Mouse (Mus musculus) embryonic facial prominence, embryonic 14.5 days (tissue): Measurements from ENCODE around the gene Ring1. TPM values are rescaled to one million over a fixed set of nuclear protein-coding genes. Genes with fewer than 3 reads are reported as not detected.
"Not testable (repeated sequence)": the region's sequence is repeated elsewhere in the genome, so short reads cannot be mapped to it uniquely, and the experiment has no call there.

Source experiments
- ATAC-seq: fragments of 200-750 bp; cut with Nextera tagmentation; 2 replicates; pipeline ENCODE4 v1.8.0; 2017; ENCODE audit warnings: low read depth, moderate number of reproducible peaks, moderate TSS enrichment
- DNase-seq: peaks from one replicate; pipeline ENCODE4 v3.0.0-alpha.2; 2015; ENCODE audit warnings: low spot score
- H3K27ac ChIP-seq: fragments of 300-500 bp; sonication (generic); replicated peaks from 2 replicates; pipeline ENCODE4 v1.5.1; 2014; ENCODE audit warnings: low read depth, mild to moderate bottlenecking, low read length, moderate library complexity
- H3K27me3 ChIP-seq: fragments of 300-500 bp; sonication (generic); replicated peaks from 2 replicates; pipeline ENCODE4 v1.6.1; 2014; ENCODE audit warnings: low read length; ENCODE audit not compliant: control insufficient read depth, insufficient read depth
- H3K36me3 ChIP-seq: fragments of 300-500 bp; sonication (generic); 2 replicates; pipeline ENCODE4 v1.6.1; 2014; ENCODE audit warnings: low read length, mixed read lengths; ENCODE audit not compliant: control insufficient read depth, insufficient read depth
- H3K4me1 ChIP-seq: fragments of 300-500 bp; sonication (generic); 2 replicates; pipeline ENCODE4 v1.6.1; 2014; ENCODE audit warnings: antibody characterized with exemption, low read length; ENCODE audit not compliant: control insufficient read depth, insufficient read depth
- H3K4me2 ChIP-seq: fragments of 300-500 bp; sonication (generic); 2 replicates; pipeline ENCODE4 v1.6.1; 2014; ENCODE audit warnings: low read depth, mild to moderate bottlenecking, low read length, moderate library complexity, mixed read lengths
- H3K4me3 ChIP-seq: fragments of 300-500 bp; sonication (generic); 2 replicates; pipeline ENCODE4 v1.5.1; 2014; ENCODE audit warnings: low read depth, mild to moderate bottlenecking, low read length
- H3K9ac ChIP-seq: fragments of 300-500 bp; sonication (generic); 2 replicates; pipeline ENCODE4 v1.6.1; 2014; ENCODE audit warnings: low read depth, mild to moderate bottlenecking, low read length, moderate library complexity, mixed read lengths
- H3K9me3 ChIP-seq: fragments of 300-500 bp; sonication (generic); 2 replicates; pipeline ENCODE4 v1.6.1; 2016; ENCODE audit warnings: low read length; ENCODE audit not compliant: control insufficient read depth
- WGBS: fragments of 180-500 bp; shearing (Covaris S2); extraction: QIAGEN DNeasy Blood & Tissue Kit; methylation state at CpG from one replicate; pipeline ENCODE4 v1.1.7; 2014; 5-methylcytosine and 5-hydroxymethylcytosine counted together
- polyA plus RNA-seq: library from polyadenylated mRNA; unstranded; fragments of >200 nt; fragmentation: Nextera tagmentation; extraction: Ambion mirVana; gene quantifications from 2 replicates; pipeline ENCODE4 v1.2.1, GENCODE M21; 2014

Gene Ring1
- polyA plus RNA-seq, 1 experiment from 2014 or later, result 6.0 TPM

DNA sequence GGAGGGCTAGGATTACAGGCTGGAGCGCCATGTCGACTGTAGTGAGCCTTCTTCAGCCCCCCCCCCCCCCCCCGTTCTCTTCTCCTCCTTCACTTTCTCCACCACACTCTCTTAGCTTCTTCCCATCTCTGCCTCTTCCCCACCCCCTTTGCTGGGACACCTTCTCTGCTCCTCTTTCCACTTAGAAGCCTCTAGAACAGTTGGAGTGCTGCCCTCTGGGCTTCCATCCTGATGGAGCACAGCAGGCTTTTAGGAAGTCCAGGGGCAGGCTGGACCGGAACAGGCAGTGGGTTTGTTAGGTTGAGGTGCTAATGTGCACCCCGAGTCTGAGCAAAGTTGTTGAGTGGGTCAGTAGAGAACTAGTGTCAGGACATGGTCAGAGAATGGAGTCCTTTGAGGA is 14.3 kb downstream of the Ring1 start:
- no peak for DNase-seq
- Histone ChIP-seq H3K27ac (no peak overlapping the region), H3K27me3 (no peaks in the 10 kb centered on the region), H3K4me2 (no peak overlapping the region), H3K9me3 (no peaks in the 10 kb centered on the region), H3K4me1 (no peaks in the 10 kb centered on the region), H3K9ac (no peak overlapping the region), H3K36me3 (no peaks in the 10 kb centered on the region), H3K4me3 (no peak overlapping the region)
- ATAC-seq, result no peak
- WGBS, result 70% methylated on average over 5 of the region's 5 CpGs

DNA sequence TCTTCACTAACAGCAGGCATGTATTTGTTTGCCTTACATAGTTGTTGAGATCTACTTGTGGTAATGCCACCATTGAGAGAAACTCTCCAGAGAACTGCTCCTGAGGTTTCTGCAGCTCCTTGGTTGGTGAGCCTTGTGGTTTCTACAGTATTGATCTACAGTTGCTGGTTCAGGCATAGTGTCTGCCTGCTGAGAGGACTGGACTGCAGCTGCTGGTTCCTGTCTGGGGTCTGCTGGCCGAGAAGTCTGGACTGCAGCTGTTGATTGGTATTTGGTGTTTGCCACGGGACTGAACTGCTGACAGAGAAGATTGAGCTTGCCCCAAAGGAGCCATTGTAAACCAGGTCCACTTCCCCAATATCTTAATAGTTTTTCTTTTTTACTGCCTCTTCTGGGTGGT is 17.9 kb downstream of the Ring1 start:
- H3K4me3 ChIP-seq, result no peak overlapping the region
- H3K36me3 ChIP-seq, result no peaks in the 10 kb centered on the region
- no peak overlapping the region for H3K4me2 ChIP-seq
- ATAC-seq (no peak), DNase-seq (no peak)
- 52% methylated on average over 2 of the region's 2 CpGs for WGBS
- no peaks in the 10 kb centered on the region for H3K4me1 ChIP-seq
- peaks cover 9% of the 10 kb centered on the region for H3K27me3 ChIP-seq
- no peaks in the 10 kb centered on the region for H3K9me3 ChIP-seq
- no peak overlapping the region for H3K9ac ChIP-seq
- no peak overlapping the region for H3K27ac ChIP-seq

DNA sequence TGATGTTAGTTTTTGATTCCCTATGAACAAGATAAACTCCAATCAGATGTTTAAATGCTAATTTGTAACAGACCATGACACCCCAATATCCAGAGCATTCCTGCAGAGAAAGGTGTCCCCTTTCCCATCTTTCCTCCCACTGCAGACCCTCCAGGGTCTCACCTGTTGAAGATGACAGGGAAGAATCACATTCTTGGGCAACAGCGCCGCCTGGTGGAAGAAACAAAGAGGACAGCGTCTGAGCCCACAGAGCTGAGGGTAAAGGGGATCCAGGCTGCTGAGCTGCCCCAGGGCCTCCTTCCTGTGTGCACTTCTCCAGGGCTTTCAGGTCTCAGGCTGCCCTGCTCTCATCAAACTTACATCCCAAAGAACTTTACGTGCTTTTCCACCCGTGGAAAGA is 21.1 kb downstream of the Ring1 start:
- Histone ChIP-seq H3K9me3 (no peaks in the 10 kb centered on the region), H3K4me2 (no peak overlapping the region), H3K27ac (no peak overlapping the region), H3K36me3 (no peaks in the 10 kb centered on the region), H3K4me3 (no peak overlapping the region), H3K27me3 (peaks cover 39% of the 10 kb centered on the region), H3K9ac (no peak overlapping the region), H3K4me1 (peaks cover 4% of the 10 kb centered on the region; the same call in 1 of the 2 replicates)
- no peak for DNase-seq
- 5% methylated on average over 5 of the region's 5 CpGs for WGBS
- ATAC-seq, result no peak

DNA sequence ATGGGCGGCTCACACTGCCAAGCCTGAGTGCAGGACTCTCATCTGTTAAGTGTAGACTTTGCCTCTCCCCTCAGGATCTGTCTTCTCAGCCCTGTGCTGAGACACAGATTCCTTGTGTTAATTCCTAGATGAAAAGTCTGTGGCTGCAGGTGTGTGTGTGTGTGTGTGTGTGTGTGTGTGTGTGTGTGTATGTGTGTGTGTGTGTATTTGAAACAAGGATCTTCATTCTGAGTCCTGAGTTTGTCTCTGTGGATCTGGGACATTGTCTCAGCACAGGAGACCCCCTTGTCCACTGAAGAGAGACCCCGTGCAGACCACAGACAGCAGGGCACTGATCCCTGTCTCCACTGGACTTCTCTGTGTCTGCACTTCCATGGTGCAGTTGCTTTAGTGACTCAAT is 23.7 kb downstream of the Ring1 start:
- ATAC-seq, DNase-seq, H3K4me2 ChIP-seq, H3K4me1 ChIP-seq, H3K9me3 ChIP-seq, H3K36me3 ChIP-seq, H3K27ac ChIP-seq, H3K9ac ChIP-seq: not testable (repeated sequence)
- WGBS, result 55% methylated on average over 2 of the region's 2 CpGs
- Histone ChIP-seq H3K27me3 (peaks cover 45% of the 10 kb centered on the region), H3K4me3 (0 out of 2 replicates have a peak overlapping the region, but pooled peaks have one; percentile 52)

DNA sequence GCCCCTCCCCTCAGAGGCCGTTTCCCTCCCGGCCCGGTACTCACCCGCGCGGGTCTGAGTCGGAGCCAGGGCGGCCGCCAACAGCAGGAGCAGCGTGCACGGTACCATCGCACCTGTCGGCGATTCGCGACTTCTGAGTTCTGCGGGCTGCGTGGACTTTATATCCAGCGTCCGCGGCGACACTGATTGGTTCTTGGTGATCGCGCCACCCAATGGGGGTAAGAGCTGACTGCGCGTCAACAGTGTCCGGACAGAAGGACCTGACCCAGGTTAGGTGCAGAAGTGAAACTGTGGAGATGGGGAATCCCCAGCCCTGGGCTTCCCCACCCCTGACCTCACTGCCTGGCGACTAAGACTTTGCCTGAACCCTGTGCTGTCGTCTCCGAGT is 24.3 kb downstream of the Ring1 start, which contains the start of gene H2-K1:
Gene H2-K1, minus strand, starts transcription at position 198 of the 388 bp plus-strand sequence.
- peaks cover 45% of the 10 kb centered on the region for H3K27me3 ChIP-seq
- H3K4me2 ChIP-seq, result peak within 1 kb of the TSS; percentile 97
- peaks cover 4% of the 10 kb centered on the region; the same call in 1 of the 2 replicates for H3K4me1 ChIP-seq
- under 1% methylated on average over 16 of the region's 30 CpGs for WGBS
- ATAC-seq (peak; percentile 86), DNase-seq (peak; percentile 78)
- H3K27ac ChIP-seq, result no peak within 1 kb of the TSS
- no peaks in the 10 kb centered on the region for H3K9me3 ChIP-seq
- no peaks in the 10 kb centered on the region for H3K36me3 ChIP-seq
- peak within 1 kb of the TSS; percentile 42; the same call in 1 of the 2 replicates for H3K9ac ChIP-seq
- peak within 1 kb of the TSS; percentile 52 for H3K4me3 ChIP-seq

DNA sequence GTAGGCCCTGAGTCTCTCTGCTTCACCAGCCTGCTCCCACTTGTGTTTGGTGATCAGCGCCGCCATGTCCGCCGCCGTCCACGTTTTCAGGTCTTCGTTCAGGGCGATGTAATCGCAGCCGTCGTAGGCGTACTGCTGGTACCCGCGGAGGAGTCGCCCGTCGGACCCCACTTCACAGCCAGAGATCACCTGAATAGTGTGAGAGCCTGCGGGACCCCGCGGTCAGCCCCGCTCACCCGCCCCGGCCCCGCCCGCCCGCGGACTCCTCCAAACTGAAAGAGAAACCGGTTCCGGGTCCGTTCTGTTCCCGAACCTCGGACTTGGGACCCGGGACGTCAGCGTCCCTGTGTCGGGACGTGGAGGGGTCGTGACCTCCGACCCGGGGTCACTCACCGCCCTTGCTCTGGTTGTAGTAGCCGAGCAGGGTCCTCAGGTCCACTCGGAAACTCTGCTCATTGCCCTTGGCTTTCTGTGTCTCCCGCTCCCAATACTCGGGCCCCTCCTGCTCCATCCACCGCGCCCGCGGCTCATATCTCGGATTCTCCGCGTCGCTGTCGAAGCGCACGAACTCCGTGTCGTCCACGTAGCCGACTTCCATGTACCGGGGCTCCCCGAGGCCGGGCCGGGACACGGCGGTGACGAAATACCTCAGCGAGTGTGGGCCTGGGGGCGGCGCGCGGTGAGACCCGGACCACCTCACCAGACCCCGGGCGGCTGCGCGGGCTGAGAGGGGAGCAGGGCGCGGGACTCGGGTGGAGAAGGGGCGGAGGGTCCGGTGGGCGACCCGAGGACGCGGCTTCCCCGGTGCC is 24.9 kb downstream of the Ring1 start:
- peaks cover 4% of the 10 kb centered on the region; the same call in 1 of the 2 replicates for H3K4me1 ChIP-seq
- H3K27me3 ChIP-seq, result peaks cover 45% of the 10 kb centered on the region
- peak overlapping the region; percentile 52 for H3K4me3 ChIP-seq
- no peaks in the 10 kb centered on the region for H3K36me3 ChIP-seq
- 0 out of 2 replicates have a peak, but pooled peaks have one; percentile 51 for ATAC-seq
- no peak for DNase-seq
- no peaks in the 10 kb centered on the region; the same call in 1 of the 2 replicates for H3K9me3 ChIP-seq
- 3% methylated on average over 55 of the region's 87 CpGs for WGBS
- H3K4me2 ChIP-seq, result peak overlapping the region; percentile 97
- no peak overlapping the region for H3K27ac ChIP-seq
- H3K9ac ChIP-seq, result peak overlapping the region; percentile 42; the same call in 1 of the 2 replicates

DNA sequence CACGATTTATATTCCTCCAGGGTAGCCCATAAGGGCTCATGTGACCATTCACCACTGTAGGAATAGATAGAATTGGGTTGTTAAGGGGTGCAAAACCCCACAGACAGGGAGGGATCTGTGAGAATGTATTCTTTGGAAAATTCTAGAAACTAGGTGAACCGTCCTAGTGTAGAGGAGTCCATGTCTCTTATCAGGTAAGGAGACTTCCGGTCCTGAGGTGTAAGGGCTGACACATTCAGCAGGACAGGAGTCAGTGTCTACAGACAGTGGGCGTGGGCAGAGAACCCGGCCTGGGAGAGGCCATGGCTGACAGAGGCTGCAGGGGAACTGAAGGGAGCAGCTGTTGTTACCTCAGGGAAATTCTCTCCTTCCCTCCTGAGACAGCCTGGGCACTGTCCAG is 25.8 kb downstream of the Ring1 start:
- ATAC-seq, DNase-seq: not testable (repeated sequence)

DNA sequence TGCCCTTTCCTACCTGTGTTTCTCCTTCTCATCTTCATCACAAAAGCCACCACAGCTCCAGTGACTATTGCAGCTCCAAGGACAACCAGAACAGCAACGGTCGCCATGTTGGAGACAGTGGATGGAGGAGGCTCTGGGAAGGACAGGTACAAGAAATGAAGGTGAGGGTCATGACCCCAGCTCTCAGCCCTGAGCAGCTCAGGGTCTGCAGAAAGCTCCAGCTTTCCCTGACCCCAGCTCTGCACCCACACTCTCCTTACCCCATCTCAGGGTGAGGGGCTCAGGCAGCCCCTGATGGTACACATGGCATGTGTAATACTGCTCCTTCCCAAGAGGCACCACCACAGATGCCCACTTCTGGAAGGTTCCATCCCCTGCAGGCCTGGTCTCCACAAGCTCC is 27.5 kb downstream of the Ring1 start:
- H3K27ac ChIP-seq, H3K4me1 ChIP-seq, DNase-seq, ATAC-seq, H3K4me2 ChIP-seq, H3K9me3 ChIP-seq, H3K4me3 ChIP-seq, H3K36me3 ChIP-seq, H3K9ac ChIP-seq: not testable (repeated sequence)
- H3K27me3 ChIP-seq, result peaks cover 40% of the 10 kb centered on the region
- 89% methylated on average over 2 of the region's 2 CpGs for WGBS

More for the DNA sequence above, 25.8 kb downstream of the Ring1 start:
- H3K4me2 ChIP-seq, H3K9me3 ChIP-seq, H3K27ac ChIP-seq, H3K9ac ChIP-seq, H3K4me1 ChIP-seq, H3K36me3 ChIP-seq, H3K4me3 ChIP-seq: not testable (repeated sequence)
- H3K27me3 ChIP-seq, result peaks cover 45% of the 10 kb centered on the region
- WGBS, result 39% methylated on average over 5 of the region's 5 CpGs
